8 mouse cellular contexts compared by ENCODE assay signal in the genomic region with DNA sequence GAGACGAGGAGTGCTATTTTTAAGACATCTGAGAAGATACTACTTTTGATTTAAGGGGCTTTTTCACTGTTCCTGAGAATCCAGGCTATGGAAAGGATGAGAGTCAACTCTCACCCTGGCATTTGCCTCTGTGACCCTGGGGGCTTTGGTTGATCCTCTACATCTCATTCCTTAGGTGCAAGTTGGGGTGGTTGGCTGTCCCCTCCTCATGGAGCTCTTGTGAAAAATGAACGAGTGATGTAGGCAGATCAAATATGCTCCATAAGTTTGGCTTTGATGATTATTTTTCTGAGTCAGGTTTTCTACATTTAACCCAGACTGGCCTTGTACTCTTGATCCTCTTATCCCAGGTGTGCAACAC. TPM values are rescaled to one million over a fixed set of nuclear protein-coding genes. Genes with fewer than 3 reads are reported as not detected.
DNase-seq lines count a peak whose midpoint lies in the region; ATAC-seq and TF ChIP-seq lines count a peak whose summit lies in the region.

No protein-coding gene starts in this region.

- H3K36me3 ChIP-seq in lung, embryonic 15.5 days, result 0 out of 2 replicates have a peak, but pooled peaks cover 15% of the 10 kb centered on the region
- peaks cover 15% of the 10 kb centered on the region for H3K36me3 ChIP-seq in limb, embryonic 10.5 days

- H3K4me2 ChIP-seq in lung, embryonic 15.5 days, result peak overlapping the region; percentile 85

- ATAC-seq in lung, embryonic 15.5 days (ENCODE audit: borderline replicate concordance, extremely low read depth, low FRiP score, low TSS enrichment), result no peak
- ATAC-seq in erythroblast, adult 5-6 weeks (replicated peaks; ENCODE audit: low FRiP score, poor library complexity, severe bottlenecking), result peak; percentile 18; the same call in 1 of the 2 replicates
- ATAC-seq in CD4-positive, CD25-positive, alpha-beta regulatory T cell, adult 4 months, result no peak

- peak overlapping the region; percentile 83 for H3K27ac ChIP-seq in lung, embryonic 15.5 days
- peak overlapping the region; percentile 89 for H3K27ac ChIP-seq in limb, embryonic 10.5 days
- H3K27ac ChIP-seq in olfactory bulb, adult 2 months (ENCODE audit: insufficient read depth, low read depth, low read length), result no peak overlapping the region

- TF ChIP-seq CTCF in olfactory bulb, adult 2 months (IDR thresholded peaks at IDR 0.05; ENCODE audit: insufficient read depth, low read depth, low read length), result no peak

- 3% methylated on average over 2 of the region's 2 CpGs for WGBS in lung, embryonic 15.5 days
- WGBS in limb, embryonic 10.5 days, result 15% methylated on average over 2 of the region's 2 CpGs
- WGBS in olfactory bulb, adult 2 months, result 7% methylated on average over 2 of the region's 2 CpGs

- H3K9me3 ChIP-seq in lung, embryonic 15.5 days, result no peaks in the 10 kb centered on the region
- H3K9me3 ChIP-seq in limb, embryonic 10.5 days (replicated peaks), result no peaks in the 10 kb centered on the region

- DNase-seq in lung, postnatal 25 days (ENCODE audit: low spot score), result no peak
- DNase-seq in limb, embryonic 10.5 days (ENCODE audit: low spot score), result no peak
- DNase-seq in T-cell, adult 2 months (ENCODE audit: low spot score), result no peak
- DNase-seq in embryo, embryonic 10.5 days (ENCODE audit: low spot score), result no peak

- peaks cover 16% of the 10 kb centered on the region; the same call in 1 of the 2 replicates for H3K4me1 ChIP-seq in lung, embryonic 15.5 days
- peaks cover 21% of the 10 kb centered on the region for H3K4me1 ChIP-seq in limb, embryonic 10.5 days
- peaks cover 12% of the 10 kb centered on the region for H3K4me1 ChIP-seq in olfactory bulb, adult 2 months (ENCODE audit: control insufficient read depth, insufficient read depth, low read length)

- H3K9ac ChIP-seq in lung, embryonic 15.5 days, result peak overlapping the region; percentile 84

- no peaks in the 10 kb centered on the region for H3K27me3 ChIP-seq in lung, embryonic 15.5 days
- no peaks in the 10 kb centered on the region for H3K27me3 ChIP-seq in limb, embryonic 10.5 days (ENCODE audit: low read depth, poor library complexity, severe bottlenecking)

- H3K4me3 ChIP-seq in lung, embryonic 15.5 days, result peak overlapping the region; percentile 84
- peak overlapping the region; percentile 74 for H3K4me3 ChIP-seq in limb, embryonic 10.5 days
- H3K4me3 ChIP-seq in olfactory bulb, adult 2 months (ENCODE audit: insufficient read depth, low read depth, low read length), result peak overlapping the region; percentile 89

- no peak for TF ChIP-seq POLR2A in olfactory bulb, adult 2 months (IDR thresholded peaks at IDR 0.05; ENCODE audit: insufficient read depth, low read depth, low read length)

RNA-seq across cellular contexts. Expression of a gene that starts 0.3 kb away (rescaled TPM):
- 40.2 and 40.9 TPM in 2 replicates for polyA plus RNA-seq in lung, embryonic 15.5 days (2015; fragmentation: Nextera tagmentation; extraction: Ambion mirVana)
- total RNA-seq in erythroblast, adult 5-6 weeks (2015; ENCODE audit: low replicate concordance), result 4.6 and 16.7 TPM in 2 replicates
- 4.7 and 6.6 TPM in 2 replicates for total RNA-seq in erythroblast, adult 5-6 weeks (2017; ENCODE audit: low replicate concordance)
- polyA plus RNA-seq in limb, embryonic 10.5 days (2016; fragmentation: Nextera tagmentation; extraction: Ambion mirVana), result 36.4 and 37.2 TPM in 2 replicates
- polyA plus RNA-seq in olfactory bulb, adult 2 months (2012; ENCODE audit: insufficient read depth, insufficient read length, low replicate concordance, missing spikeins), result not detected in 2 replicates
- 10 to 100 TPM; 32.8 to 36.9 TPM for polyA plus RNA-seq in CD4-positive, CD25-positive, alpha-beta regulatory T cell, adult 4 months (2017; shearing (Covaris generic))

RNA-seq across cellular contexts. Expression of a gene that starts 54.6 kb away (rescaled TPM):
- polyA plus RNA-seq in lung, embryonic 15.5 days (2015; fragmentation: Nextera tagmentation; extraction: Ambion mirVana), result 12.0 and 14.0 TPM in 2 replicates
- total RNA-seq in erythroblast, adult 5-6 weeks (2015; ENCODE audit: low replicate concordance), result 2.7 and 8.8 TPM in 2 replicates
- total RNA-seq in erythroblast, adult 5-6 weeks (2017; ENCODE audit: low replicate concordance), result 5.2 and 9.5 TPM in 2 replicates
- 11.4 and 11.7 TPM in 2 replicates for polyA plus RNA-seq in limb, embryonic 10.5 days (2016; fragmentation: Nextera tagmentation; extraction: Ambion mirVana)
- not detected in 2 replicates for polyA plus RNA-seq in olfactory bulb, adult 2 months (2012; ENCODE audit: insufficient read depth, insufficient read length, low replicate concordance, missing spikeins)
- 10 to 100 TPM; 17.9 to 35.2 TPM for polyA plus RNA-seq in CD4-positive, CD25-positive, alpha-beta regulatory T cell, adult 4 months (2017; shearing (Covaris generic))

Comparison
In these comparisons a context has a peak if more than half of its experiments do, and no peak if none do; other contexts are left out.
1. RNA of a gene that starts 0.3 kb away (polyA plus RNA-seq): 40.2 to 40.9 TPM in lung, embryonic 15.5 days, 32.8 to 36.9 TPM in CD4-positive, CD25-positive, alpha-beta regulatory T cell, adult 4 months and 36.4 to 37.2 TPM in limb, embryonic 10.5 days; not detected in olfactory bulb, adult 2 months; every median in the first group is over 10 times any median in the second.
2. RNA of a gene that starts 54.6 kb away (polyA plus RNA-seq): 17.9 to 35.2 TPM in CD4-positive, CD25-positive, alpha-beta regulatory T cell, adult 4 months, 12.0 to 14.0 TPM in lung, embryonic 15.5 days and 11.4 to 11.7 TPM in limb, embryonic 10.5 days; not detected in olfactory bulb, adult 2 months; every median in the first group is over 10 times any median in the second.
3. Peak in every context shown above with its lines, with median percentiles within 50 percentile points of each other: H3K4me3 ChIP-seq.